Mouse (Mus musculus): ENCODE measurements around the gene Rad51b.

DNA sequence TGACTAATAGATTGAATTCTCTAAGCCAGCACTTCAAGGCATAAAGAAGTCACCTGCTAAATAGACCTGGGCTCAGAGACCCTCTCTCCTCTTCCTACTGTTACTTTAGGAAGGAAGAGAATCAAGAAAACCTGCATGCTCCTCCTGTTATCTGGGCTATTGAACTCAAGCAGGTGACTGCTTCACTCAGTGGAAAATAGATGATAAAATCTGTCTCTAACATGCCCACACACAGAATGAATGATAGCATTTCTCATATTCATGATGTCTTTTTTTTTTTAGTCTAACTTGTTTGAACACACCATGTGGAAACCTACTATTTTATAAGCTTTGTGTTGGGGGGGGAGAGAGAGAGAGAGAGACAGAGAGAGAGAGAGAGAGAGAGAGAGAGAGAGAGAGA lies 352.7 kb downstream of the Rad51b start:
- TF ChIP-seq TAL1 (conservative IDR thresholded peaks at IDR 0.05; ENCODE audit: low read depth, low read length) (no peak), CTCF (IDR thresholded peaks at IDR 0.05; ENCODE audit: low read depth, low read length) (no peak)
